Mouse (Mus musculus) embryonic facial prominence, embryonic 14.5 days (tissue): ENCODE measurements around the gene Mrnip. TPM values are rescaled to one million over a fixed set of nuclear protein-coding genes. Genes with fewer than 3 reads are reported as not detected.
A peak's percentile ranks its signal among the peaks of the same experiment; 100 is the strongest.

Experiments used
- ATAC-seq: fragments of 200-750 bp; cut with Nextera tagmentation; 2 replicates; pipeline ENCODE4 v1.8.0; 2017; ENCODE audit warnings: low read depth, moderate number of reproducible peaks, moderate TSS enrichment
- DNase-seq: peaks from one replicate; pipeline ENCODE4 v3.0.0-alpha.2; 2015; ENCODE audit warnings: low spot score
- H3K27ac ChIP-seq: fragments of 300-500 bp; sonication (generic); replicated peaks from 2 replicates; pipeline ENCODE4 v1.5.1; 2014; ENCODE audit warnings: low read depth, mild to moderate bottlenecking, low read length, moderate library complexity
- H3K27me3 ChIP-seq: fragments of 300-500 bp; sonication (generic); replicated peaks from 2 replicates; pipeline ENCODE4 v1.6.1; 2014; ENCODE audit warnings: low read length; ENCODE audit not compliant: control insufficient read depth, insufficient read depth
- H3K36me3 ChIP-seq: fragments of 300-500 bp; sonication (generic); 2 replicates; pipeline ENCODE4 v1.6.1; 2014; ENCODE audit warnings: low read length, mixed read lengths; ENCODE audit not compliant: control insufficient read depth, insufficient read depth
- H3K4me1 ChIP-seq: fragments of 300-500 bp; sonication (generic); 2 replicates; pipeline ENCODE4 v1.6.1; 2014; ENCODE audit warnings: antibody characterized with exemption, low read length; ENCODE audit not compliant: control insufficient read depth, insufficient read depth
- H3K4me2 ChIP-seq: fragments of 300-500 bp; sonication (generic); 2 replicates; pipeline ENCODE4 v1.6.1; 2014; ENCODE audit warnings: low read depth, mild to moderate bottlenecking, low read length, moderate library complexity, mixed read lengths
- H3K4me3 ChIP-seq: fragments of 300-500 bp; sonication (generic); 2 replicates; pipeline ENCODE4 v1.5.1; 2014; ENCODE audit warnings: low read depth, mild to moderate bottlenecking, low read length
- H3K9ac ChIP-seq: fragments of 300-500 bp; sonication (generic); 2 replicates; pipeline ENCODE4 v1.6.1; 2014; ENCODE audit warnings: low read depth, mild to moderate bottlenecking, low read length, moderate library complexity, mixed read lengths
- H3K9me3 ChIP-seq: fragments of 300-500 bp; sonication (generic); 2 replicates; pipeline ENCODE4 v1.6.1; 2016; ENCODE audit warnings: low read length; ENCODE audit not compliant: control insufficient read depth
- WGBS: fragments of 180-500 bp; shearing (Covaris S2); extraction: QIAGEN DNeasy Blood & Tissue Kit; methylation state at CpG from one replicate; pipeline ENCODE4 v1.1.7; 2014; 5-methylcytosine and 5-hydroxymethylcytosine counted together
- microRNA-seq: library from miRNA; unstranded; fragments of <30 nt; microRNA quantifications from one replicate; pipeline ENCODE4, GENCODE M21; 2016; ENCODE audit warnings: borderline number of aligned reads
- polyA plus RNA-seq: library from polyadenylated mRNA; unstranded; fragments of >200 nt; fragmentation: Nextera tagmentation; extraction: Ambion mirVana; gene quantifications from 2 replicates; pipeline ENCODE4 v1.2.1, GENCODE M21; 2014

Mrnip gene
- polyA plus RNA-seq, 1 experiment from 2014 or later, result 17.7 TPM

DNA sequence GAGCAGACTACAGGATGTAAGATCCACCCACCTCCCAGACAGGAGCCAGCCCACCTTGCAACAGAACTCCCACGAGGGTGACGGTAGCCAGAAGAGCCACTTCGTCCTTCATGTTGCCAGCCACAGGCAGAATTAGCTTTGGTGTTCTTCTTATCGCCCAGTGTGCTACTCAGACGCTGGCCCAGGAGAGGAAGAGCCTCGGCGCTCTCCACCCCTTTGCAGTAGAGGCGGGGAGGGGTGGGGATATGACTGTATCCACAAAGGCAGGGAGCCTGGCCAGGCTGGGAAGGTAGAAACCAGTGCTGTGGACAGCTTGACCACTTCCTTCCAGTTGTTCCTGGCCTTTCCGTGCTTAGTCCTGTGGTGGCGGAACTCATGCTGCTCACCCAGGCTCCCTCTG, 64.1 kb downstream of the Mrnip start, which contains the start of gene Ltc4s:
TSS of gene Ltc4s (minus strand) at position 293 of the 400 bp plus-strand sequence.
- ATAC-seq (no peak), DNase-seq (no peak)
- Histone ChIP-seq H3K27me3 (peaks cover 21% of the 10 kb centered on the region), H3K4me1 (peaks cover 7% of the 10 kb centered on the region), H3K4me3 (peak within 1 kb of the TSS; percentile 64), H3K9ac (no peak within 1 kb of the TSS; the same call in 1 of the 2 replicates), H3K4me2 (peak within 1 kb of the TSS; percentile 98), H3K27ac (no peak within 1 kb of the TSS), H3K36me3 (peaks cover 18% of the 10 kb centered on the region), H3K9me3 (no peaks in the 10 kb centered on the region)
- 51% methylated on average over 9 of the region's 10 CpGs for WGBS

- DNase-seq (no peak), ATAC-seq (no peak)
- Histone ChIP-seq H3K36me3 (peaks cover 10% of the 10 kb centered on the region), H3K4me3 (no peak overlapping the region), H3K4me2 (no peak overlapping the region), H3K9me3 (no peaks in the 10 kb centered on the region), H3K9ac (no peak overlapping the region), H3K27ac (no peak overlapping the region), H3K4me1 (peaks cover 7% of the 10 kb centered on the region), H3K27me3 (peaks cover 21% of the 10 kb centered on the region)
- WGBS, result 93% methylated on average over 9 of the region's 9 CpGs
Measured at GRCm38 (mm10) chr11:50238821-50239791, 64.9 kb downstream of the Mrnip start.

- H3K27ac ChIP-seq, result no peak overlapping the region
- H3K27me3 ChIP-seq, result peaks cover 21% of the 10 kb centered on the region
- H3K9ac ChIP-seq, result no peak overlapping the region
- H3K4me3 ChIP-seq, result no peak overlapping the region
- ATAC-seq (no peak), DNase-seq (no peak)
- no peaks in the 10 kb centered on the region for H3K9me3 ChIP-seq
- peaks cover 7% of the 10 kb centered on the region for H3K4me1 ChIP-seq
- H3K4me2 ChIP-seq, result no peak overlapping the region
- WGBS, result 81% methylated on average over 7 of the region's 7 CpGs
- no peaks in the 10 kb centered on the region for H3K36me3 ChIP-seq
Measured at GRCm38 (mm10) chr11:50240235-50240911, 66.1 kb downstream of the Mrnip start.

DNA sequence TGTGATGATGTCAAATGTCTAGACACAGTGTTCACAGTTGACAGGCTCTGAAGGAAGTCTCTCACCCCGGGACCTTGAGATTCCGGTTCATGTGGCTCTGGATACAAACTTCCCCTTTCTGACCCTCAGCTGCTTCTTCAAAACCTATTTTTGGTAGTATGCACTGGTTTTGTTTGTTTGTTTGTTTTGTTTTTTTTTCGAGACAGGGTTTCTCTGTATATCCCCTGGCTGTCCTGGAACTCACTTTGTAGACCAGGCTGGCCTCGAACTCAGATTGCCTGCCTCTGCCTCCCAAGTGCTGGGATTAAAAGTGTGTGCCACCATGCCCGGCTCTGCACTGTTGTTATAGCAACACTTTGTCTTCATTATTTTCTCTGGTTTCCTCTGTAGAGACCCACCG, 69.7 kb downstream of the Mrnip start:
- Histone ChIP-seq H3K27me3 (no peaks in the 10 kb centered on the region), H3K36me3 (no peaks in the 10 kb centered on the region), H3K4me1 (no peaks in the 10 kb centered on the region), H3K9me3 (0 out of 2 replicates have a peak, but pooled peaks cover 2% of the 10 kb centered on the region), H3K4me3 (no peak overlapping the region), H3K27ac (no peak overlapping the region), H3K9ac (no peak overlapping the region), H3K4me2 (no peak overlapping the region)
- DNase-seq (no peak), ATAC-seq (no peak)
- WGBS, result 80% methylated on average over 6 of the region's 6 CpGs

DNA sequence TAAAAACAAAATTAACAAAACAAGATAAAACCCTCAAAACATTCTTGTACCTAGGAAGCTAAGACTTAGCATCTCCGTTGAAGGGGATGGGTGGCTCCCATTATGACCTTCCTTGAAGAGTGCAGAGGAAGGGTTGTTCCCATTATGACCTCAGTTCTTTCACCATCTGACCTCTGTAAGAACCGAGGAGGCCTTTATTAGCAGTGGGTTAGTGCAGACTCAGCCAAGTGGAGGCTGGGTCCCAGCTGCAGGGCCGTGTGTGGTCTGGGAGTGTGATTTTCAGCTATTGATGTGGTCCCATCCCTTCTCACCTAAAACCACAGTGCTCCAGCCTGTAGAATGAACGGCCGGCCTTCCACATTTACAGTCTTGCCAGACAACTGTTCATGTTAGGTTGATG, 71.0 kb downstream of the Mrnip start:
- WGBS, result 67% methylated on average over 5 of the region's 5 CpGs
- Histone ChIP-seq H3K36me3 (no peaks in the 10 kb centered on the region), H3K27ac (no peak overlapping the region), H3K4me2 (no peak overlapping the region), H3K9ac (no peak overlapping the region), H3K27me3 (no peaks in the 10 kb centered on the region), H3K9me3 (0 out of 2 replicates have a peak, but pooled peaks cover 2% of the 10 kb centered on the region), H3K4me3 (no peak overlapping the region), H3K4me1 (no peaks in the 10 kb centered on the region)
- no peak for DNase-seq
- no peak for ATAC-seq

DNA sequence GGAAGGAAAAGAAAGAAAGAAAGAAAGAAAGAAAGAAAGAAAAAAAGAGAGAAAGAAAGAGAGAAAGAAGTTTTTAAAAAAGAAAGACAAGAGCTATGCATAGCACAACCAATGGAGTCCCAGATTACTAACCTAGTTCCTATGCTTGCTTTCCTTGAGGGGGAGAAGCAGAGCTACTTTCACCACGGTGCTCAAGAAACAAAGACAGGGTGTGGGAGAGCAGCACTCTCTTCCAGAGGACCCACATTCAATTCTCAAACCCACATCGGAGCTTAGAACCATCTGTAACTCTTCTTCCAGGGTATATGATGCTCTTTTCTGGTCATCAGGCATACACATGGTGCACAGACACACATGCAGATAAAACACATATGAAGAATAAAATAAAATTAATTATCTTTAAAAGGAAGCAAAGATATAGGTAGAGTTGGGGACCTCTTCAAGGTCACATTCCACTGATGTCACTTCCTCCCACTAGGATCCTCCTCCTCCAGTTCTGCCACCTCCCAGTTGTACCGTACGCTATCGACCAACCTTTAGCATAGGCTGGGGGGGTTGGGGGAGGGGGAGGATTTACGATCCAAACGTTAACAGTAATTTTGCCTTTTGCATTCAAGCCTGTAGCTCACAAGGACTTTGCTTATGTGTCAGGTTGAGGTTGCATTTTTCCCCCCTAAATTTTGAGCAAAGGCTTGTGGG, 74.4 kb downstream of the Mrnip start:
- Histone ChIP-seq H3K27me3 (no peaks in the 10 kb centered on the region), H3K9me3 (0 out of 2 replicates have a peak, but pooled peaks cover 2% of the 10 kb centered on the region), H3K36me3 (no peaks in the 10 kb centered on the region), H3K4me2 (no peak overlapping the region), H3K9ac (no peak overlapping the region), H3K4me1 (peaks cover 6% of the 10 kb centered on the region; the same call in 1 of the 2 replicates), H3K27ac (no peak overlapping the region), H3K4me3 (no peak overlapping the region)
- WGBS, result 76% methylated on average over 7 of the region's 7 CpGs
- ATAC-seq (no peak), DNase-seq (no peak)

Small RNA genes within 50 kb of the gene (microRNA-seq; reads per million reads assigned to microRNA genes)
- not detected for gene Mir6919

Other genes starting within 250 kb of the Mrnip start
- 75.5 and 80.3 TPM in 2 replicates for gene Rnf130, start 149.1 kb upstream of the Mrnip start, polyA plus RNA-seq
- gene Tbc1d9b, start 43.0 kb upstream of the Mrnip start, polyA plus RNA-seq, result 40.1 and 44.0 TPM in 2 replicates
- gene Sqstm1, start 36.4 kb downstream of the Mrnip start, polyA plus RNA-seq, result 239 and 247 TPM in 2 replicates
- gene Mgat4b, start 36.4 kb downstream of the Mrnip start, polyA plus RNA-seq, result 22.5 and 22.6 TPM in 2 replicates
- 3.7 and 5.2 TPM in 2 replicates for gene Ltc4s, start 64.2 kb downstream of the Mrnip start, polyA plus RNA-seq
- gene Maml1, start 117.9 kb downstream of the Mrnip start, polyA plus RNA-seq, result 10.0 and 10.7 TPM in 2 replicates
- gene Canx, start 151.2 kb downstream of the Mrnip start, polyA plus RNA-seq, result 258 and 271 TPM in 2 replicates
- gene Cby3, start 180.0 kb downstream of the Mrnip start, polyA plus RNA-seq, result 0.35 TPM in 1 of 2 replicates, not detected in the other
- gene Hnrnph1, start 202.5 kb downstream of the Mrnip start, polyA plus RNA-seq, result 386 and 420 TPM in 2 replicates